Mouse (Mus musculus): ENCODE measurements around the gene Tnfsfm13. TPM values are rescaled to one million over a fixed set of nuclear protein-coding genes. Genes with fewer than 3 reads are reported as not detected.
"Not testable (repeated sequence)": the region's sequence is repeated elsewhere in the genome, so short reads cannot be mapped to it uniquely, and the experiment has no call there.

Gene Tnfsfm13
- polyA plus RNA-seq, 1 experiment from 2014 or later = 1.6 TPM

DNA sequence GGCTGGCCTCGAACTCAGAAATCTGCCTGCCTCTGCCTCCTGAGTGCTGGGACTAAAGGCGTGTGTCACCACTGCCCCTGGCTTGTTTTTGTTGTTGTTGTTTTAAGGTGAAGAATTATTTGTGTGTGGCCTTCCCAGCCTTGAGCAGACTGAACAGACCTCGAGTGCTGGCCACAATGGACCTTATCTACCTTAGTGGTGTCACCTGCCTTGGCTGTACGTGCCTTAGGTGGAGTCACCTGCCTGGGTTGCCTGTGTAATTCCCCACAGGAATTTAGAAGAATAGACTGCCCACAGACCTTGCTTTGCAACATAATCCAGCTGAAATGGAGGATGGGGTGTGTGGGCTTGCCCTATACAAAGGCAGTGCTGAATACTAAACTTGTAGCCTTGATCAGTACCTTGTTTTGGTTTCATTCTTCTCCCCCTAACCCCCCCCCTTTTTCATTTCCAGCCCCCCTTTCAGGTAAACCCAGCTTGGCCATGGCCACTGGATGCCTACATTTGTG, 12.0 kb upstream of the Tnfsfm13 start:
- H3K4me3 ChIP-seq (ENCODE audit: low read length) = no peak overlapping the region
- H3K9ac ChIP-seq (ENCODE audit: low read depth, low read length) = no peak overlapping the region
- no peak overlapping the region for H3K4me2 ChIP-seq (ENCODE audit: low read length)
- ATAC-seq = no peak
- no peaks in the 10 kb centered on the region for H3K27me3 ChIP-seq (replicated peaks; ENCODE audit: control insufficient read depth, insufficient read depth, low read length)
- whole genome bisulfite sequencing = 86% methylated on average over 4 of the region's 4 CpGs
- no peaks in the 10 kb centered on the region for H3K9me3 ChIP-seq (ENCODE audit: control insufficient read depth, low read length)
- H3K36me3 ChIP-seq (ENCODE audit: control insufficient read depth, insufficient read depth, low read length) = no peaks in the 10 kb centered on the region
- H3K27ac ChIP-seq (ENCODE audit: low read depth, low read length) = no peak overlapping the region
- H3K4me1 ChIP-seq (ENCODE audit: control insufficient read depth, insufficient read depth, low read depth, low read length) = no peaks in the 10 kb centered on the region

DNA sequence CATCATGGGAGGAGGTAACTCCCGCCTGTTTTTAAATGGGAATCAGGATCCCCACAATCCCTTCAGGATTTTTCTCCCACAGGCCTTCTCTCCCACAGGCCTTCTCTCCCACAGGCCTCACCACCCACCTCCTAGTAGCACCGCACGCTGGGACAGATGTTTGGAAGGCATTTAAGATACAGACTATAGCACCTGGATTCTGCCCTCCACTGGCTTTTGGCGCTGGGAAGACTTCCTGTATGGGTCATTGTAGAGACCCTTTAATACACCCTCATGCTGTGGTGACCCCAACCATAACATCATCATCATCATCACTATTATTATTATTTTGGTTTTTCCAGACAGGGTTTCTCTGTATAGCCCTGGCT, 11.6 kb upstream of the Tnfsfm13 start:
- Histone ChIP-seq H3K4me2 (ENCODE audit: low read length) (no peak overlapping the region), H3K9me3 (ENCODE audit: control insufficient read depth, low read length) (no peaks in the 10 kb centered on the region), H3K27ac (ENCODE audit: low read depth, low read length) (peak overlapping the region; percentile 40; the same call in 1 of the 2 replicates)

DNA sequence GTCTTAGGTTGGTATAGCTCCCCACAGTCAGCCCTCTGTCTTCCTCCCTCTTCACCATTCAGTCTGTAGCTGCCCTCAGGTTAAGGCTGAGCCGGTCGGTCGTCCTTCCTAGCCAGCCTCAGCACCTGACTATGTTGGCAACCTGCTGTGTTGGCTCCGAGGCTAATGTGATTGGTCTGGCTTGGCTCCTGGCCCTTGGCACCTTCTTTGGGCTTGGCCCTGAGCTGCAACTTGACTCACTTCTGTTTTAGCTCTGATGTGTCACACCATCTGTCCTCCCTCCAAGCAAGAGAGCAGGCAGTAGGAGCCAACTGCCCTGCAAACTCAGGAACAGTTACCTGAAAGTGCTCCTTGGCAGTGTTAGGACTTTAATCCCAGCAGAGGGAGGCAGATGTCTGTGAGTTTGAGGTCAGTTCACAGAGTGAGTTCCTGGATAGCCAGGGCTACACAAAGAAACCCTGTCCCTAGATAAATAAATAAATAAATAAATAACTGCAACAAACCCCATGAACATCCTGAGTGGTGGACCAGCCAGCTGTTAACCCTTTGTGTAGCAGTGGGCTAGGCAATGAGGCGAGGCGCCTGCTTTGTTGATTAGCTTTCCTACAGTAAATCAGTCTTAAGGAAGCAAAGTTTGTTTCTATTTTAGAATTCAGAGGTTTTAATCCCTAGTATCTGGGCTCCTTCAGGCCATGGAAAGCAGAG, 11.0 kb upstream of the Tnfsfm13 start:
- Histone ChIP-seq H3K9ac (ENCODE audit: low read depth, low read length) (no peak overlapping the region), H3K27ac (ENCODE audit: low read depth, low read length) (peak overlapping the region; percentile 40; the same call in 1 of the 2 replicates), H3K4me2 (ENCODE audit: low read length) (no peak overlapping the region), H3K4me3 (ENCODE audit: low read length) (no peak overlapping the region), H3K9me3 (ENCODE audit: control insufficient read depth, low read length) (no peaks in the 10 kb centered on the region), H3K27me3 (replicated peaks; ENCODE audit: control insufficient read depth, insufficient read depth, low read length) (no peaks in the 10 kb centered on the region), H3K4me1 (ENCODE audit: control insufficient read depth, insufficient read depth, low read depth, low read length) (no peaks in the 10 kb centered on the region), H3K36me3 (ENCODE audit: control insufficient read depth, insufficient read depth, low read length) (no peaks in the 10 kb centered on the region)
- ATAC-seq = peak; percentile 76
- WGBS = 46% methylated on average over 6 of the region's 6 CpGs

More for the DNA sequence above, 11.6 kb upstream of the Tnfsfm13 start:
- Histone ChIP-seq H3K36me3 (ENCODE audit: control insufficient read depth, insufficient read depth, low read length) (no peaks in the 10 kb centered on the region), H3K9ac (ENCODE audit: low read depth, low read length) (no peak overlapping the region), H3K4me1 (ENCODE audit: control insufficient read depth, insufficient read depth, low read depth, low read length) (no peaks in the 10 kb centered on the region), H3K4me3 (ENCODE audit: low read length) (no peak overlapping the region), H3K27me3 (replicated peaks; ENCODE audit: control insufficient read depth, insufficient read depth, low read length) (no peaks in the 10 kb centered on the region)
- 91% methylated on average over 4 of the region's 4 CpGs for WGBS
- no peak for ATAC-seq

DNA sequence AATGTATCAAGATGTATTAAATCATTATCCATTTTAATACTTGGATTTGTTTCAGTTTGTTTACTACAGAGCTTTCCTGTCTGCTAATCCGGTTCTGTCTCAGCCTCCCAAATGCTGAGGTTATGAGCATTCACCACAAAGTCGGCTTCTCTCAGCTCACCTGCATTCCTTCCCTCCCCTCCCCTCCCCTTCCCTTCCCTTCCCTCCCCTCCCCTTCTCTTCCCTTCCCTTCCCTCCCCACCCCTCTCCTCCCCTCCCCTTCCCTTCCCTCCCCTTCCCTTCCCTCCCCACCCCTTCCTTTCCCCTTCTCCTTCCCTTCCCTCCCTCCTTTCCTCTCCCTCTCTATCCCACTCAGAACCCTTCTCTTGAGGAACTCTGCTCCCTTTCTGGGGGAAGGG, 8.7 kb upstream of the Tnfsfm13 start:
- no peak for ATAC-seq
- no peak overlapping the region for H3K9ac ChIP-seq (ENCODE audit: low read depth, low read length)
- whole genome bisulfite sequencing = 65% methylated on average over 2 of the region's 2 CpGs

DNA sequence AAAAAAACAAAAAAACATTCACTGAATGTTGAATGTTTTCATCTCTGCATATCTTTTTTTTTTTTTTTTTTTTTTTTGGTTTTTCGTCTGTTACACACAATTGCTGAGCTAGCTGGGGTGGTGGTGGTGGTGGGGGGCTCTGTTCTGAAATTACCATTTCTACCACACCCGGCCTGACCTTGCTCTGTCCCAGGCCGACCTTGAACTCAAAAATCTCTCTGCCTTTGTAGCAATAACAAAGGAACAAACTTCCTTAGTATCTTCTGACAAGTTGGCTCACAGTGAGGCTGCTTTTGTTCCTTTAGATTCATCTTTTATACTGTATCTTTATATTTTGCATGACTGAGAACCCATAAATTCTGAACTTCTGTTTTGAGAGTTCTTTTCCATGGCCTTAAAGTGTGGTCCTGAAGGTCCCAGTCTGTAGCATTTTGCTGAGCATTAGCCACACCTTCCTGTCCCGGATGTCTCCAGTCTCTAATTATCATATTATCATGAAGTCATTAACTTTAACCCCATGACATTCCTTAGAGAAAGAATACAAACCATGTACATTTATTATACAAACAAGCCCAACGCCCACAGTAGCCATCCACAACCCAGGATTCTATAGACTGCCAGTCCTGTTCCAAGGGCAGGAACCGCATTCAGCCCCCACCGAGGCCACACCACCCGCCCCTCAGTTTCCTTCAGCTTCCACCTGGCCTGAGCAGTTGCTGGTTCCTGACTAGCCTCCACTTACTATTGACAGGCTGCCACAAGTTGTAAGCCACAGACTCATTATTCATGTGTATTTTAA, 8.1 kb upstream of the Tnfsfm13 start:
- ATAC-seq = no peak
- H3K4me2 ChIP-seq (ENCODE audit: low read length) = no peak overlapping the region
- no peaks in the 10 kb centered on the region for H3K4me1 ChIP-seq (ENCODE audit: control insufficient read depth, insufficient read depth, low read depth, low read length)
- H3K9me3 ChIP-seq (ENCODE audit: control insufficient read depth, low read length) = no peaks in the 10 kb centered on the region
- H3K27ac ChIP-seq (ENCODE audit: low read depth, low read length) = no peak overlapping the region
- H3K4me3 ChIP-seq (ENCODE audit: low read length) = no peak overlapping the region
- 54% methylated on average over 8 of the region's 8 CpGs for WGBS
- no peaks in the 10 kb centered on the region for H3K27me3 ChIP-seq (replicated peaks; ENCODE audit: control insufficient read depth, insufficient read depth, low read length)
- H3K9ac ChIP-seq (ENCODE audit: low read depth, low read length) = no peak overlapping the region
- H3K36me3 ChIP-seq (ENCODE audit: control insufficient read depth, insufficient read depth, low read length) = no peaks in the 10 kb centered on the region

More for the DNA sequence above, 8.7 kb upstream of the Tnfsfm13 start:
- no peak overlapping the region for H3K4me2 ChIP-seq (ENCODE audit: low read length)
- no peak overlapping the region for H3K27ac ChIP-seq (ENCODE audit: low read depth, low read length)
- no peaks in the 10 kb centered on the region for H3K36me3 ChIP-seq (ENCODE audit: control insufficient read depth, insufficient read depth, low read length)
- no peaks in the 10 kb centered on the region for H3K27me3 ChIP-seq (replicated peaks; ENCODE audit: control insufficient read depth, insufficient read depth, low read length)
- no peak overlapping the region for H3K4me3 ChIP-seq (ENCODE audit: low read length)
- H3K4me1 ChIP-seq (ENCODE audit: control insufficient read depth, insufficient read depth, low read depth, low read length) = no peaks in the 10 kb centered on the region
- H3K9me3 ChIP-seq (ENCODE audit: control insufficient read depth, low read length) = no peaks in the 10 kb centered on the region

DNA sequence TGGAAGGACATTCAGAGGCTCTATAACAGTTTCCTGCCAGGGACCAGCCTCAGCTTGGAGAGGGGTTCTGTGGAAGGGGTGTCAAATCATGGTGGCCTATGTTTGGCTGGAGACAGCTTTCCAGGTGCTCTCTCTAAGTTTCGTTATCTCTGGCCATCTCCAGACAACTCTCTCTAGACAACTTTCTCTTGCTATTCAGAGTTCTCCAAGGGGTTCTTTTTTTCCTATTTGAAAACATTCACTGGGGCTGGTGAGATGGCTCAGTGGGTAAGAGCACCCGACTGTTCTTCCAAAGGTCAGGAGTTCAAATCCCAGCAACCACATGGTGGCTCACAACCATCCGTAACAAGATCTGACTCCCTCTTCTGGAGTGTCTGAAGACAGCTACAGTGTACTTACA, 7.5 kb upstream of the Tnfsfm13 start:
- H3K9ac ChIP-seq (ENCODE audit: low read depth, low read length); H3K36me3 ChIP-seq (ENCODE audit: control insufficient read depth, insufficient read depth, low read length); H3K27ac ChIP-seq (ENCODE audit: low read depth, low read length); H3K27me3 ChIP-seq (replicated peaks; ENCODE audit: control insufficient read depth, insufficient read depth, low read length); H3K4me3 ChIP-seq (ENCODE audit: low read length); H3K4me1 ChIP-seq (ENCODE audit: control insufficient read depth, insufficient read depth, low read depth, low read length); H3K4me2 ChIP-seq (ENCODE audit: low read length); H3K9me3 ChIP-seq (ENCODE audit: control insufficient read depth, low read length); ATAC-seq: not testable (repeated sequence)
- 57% methylated on average over 2 of the region's 3 CpGs for WGBS

DNA sequence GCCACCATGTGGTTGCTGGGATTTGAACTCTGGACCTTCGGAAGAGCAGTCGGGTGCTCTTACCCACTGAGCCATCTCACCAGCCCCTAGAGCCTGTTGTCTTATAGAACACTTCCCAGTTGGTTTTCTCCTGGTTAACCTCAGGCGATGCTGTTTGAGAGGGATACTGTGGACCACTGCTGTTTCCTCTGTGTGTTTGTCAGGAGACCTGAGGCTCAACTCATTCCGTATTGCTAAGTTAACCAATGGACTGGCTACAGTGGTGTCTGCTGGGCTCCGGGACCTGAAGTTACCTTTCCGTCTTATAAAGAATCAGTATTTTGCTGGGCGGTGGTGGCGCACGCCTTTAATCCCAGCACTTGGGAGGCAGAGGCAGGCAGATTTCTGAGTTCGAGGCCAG, 7.0 kb upstream of the Tnfsfm13 start:
- not testable (repeated sequence) for H3K9me3 ChIP-seq (ENCODE audit: control insufficient read depth, low read length); ATAC-seq; H3K4me1 ChIP-seq (ENCODE audit: control insufficient read depth, insufficient read depth, low read depth, low read length); H3K9ac ChIP-seq (ENCODE audit: low read depth, low read length); H3K27me3 ChIP-seq (replicated peaks; ENCODE audit: control insufficient read depth, insufficient read depth, low read length); H3K4me2 ChIP-seq (ENCODE audit: low read length); H3K36me3 ChIP-seq (ENCODE audit: control insufficient read depth, insufficient read depth, low read length); H3K27ac ChIP-seq (ENCODE audit: low read depth, low read length); H3K4me3 ChIP-seq (ENCODE audit: low read length)
- WGBS = 94% methylated on average over 10 of the region's 10 CpGs

DNA sequence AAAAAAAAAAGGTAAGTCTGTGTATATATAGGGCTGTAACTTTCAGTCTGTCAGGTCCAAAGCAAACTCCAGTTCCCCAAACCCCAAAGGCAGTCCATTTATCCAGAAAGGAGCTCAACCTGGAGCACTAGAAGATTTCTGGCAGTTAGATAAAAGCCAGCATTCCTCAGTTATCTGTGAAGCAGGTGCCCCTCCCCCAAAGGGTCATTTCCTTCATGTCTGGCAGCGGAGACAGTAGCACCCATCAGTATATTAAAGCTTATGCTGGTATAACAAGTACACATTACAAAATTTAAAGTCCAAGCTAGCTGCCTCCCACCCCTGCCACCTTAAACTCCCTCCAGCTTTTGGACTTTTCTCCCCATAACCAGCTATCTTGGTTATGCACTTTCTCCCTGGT, 3.7 kb upstream of the Tnfsfm13 start:
- H3K27me3 ChIP-seq (replicated peaks; ENCODE audit: control insufficient read depth, insufficient read depth, low read length) = no peaks in the 10 kb centered on the region
- H3K27ac ChIP-seq (ENCODE audit: low read depth, low read length) = no peak overlapping the region
- H3K36me3 ChIP-seq (ENCODE audit: control insufficient read depth, insufficient read depth, low read length) = no peaks in the 10 kb centered on the region
- H3K4me2 ChIP-seq (ENCODE audit: low read length) = no peak overlapping the region
- H3K4me3 ChIP-seq (ENCODE audit: low read length) = no peak overlapping the region
- 86% methylated on average over 1 of the region's 1 CpGs for WGBS
- peaks cover 11% of the 10 kb centered on the region for H3K4me1 ChIP-seq (ENCODE audit: control insufficient read depth, insufficient read depth, low read depth, low read length)
- no peak overlapping the region for H3K9ac ChIP-seq (ENCODE audit: low read depth, low read length)
- no peak for ATAC-seq
- H3K9me3 ChIP-seq (ENCODE audit: control insufficient read depth, low read length) = no peaks in the 10 kb centered on the region

DNA sequence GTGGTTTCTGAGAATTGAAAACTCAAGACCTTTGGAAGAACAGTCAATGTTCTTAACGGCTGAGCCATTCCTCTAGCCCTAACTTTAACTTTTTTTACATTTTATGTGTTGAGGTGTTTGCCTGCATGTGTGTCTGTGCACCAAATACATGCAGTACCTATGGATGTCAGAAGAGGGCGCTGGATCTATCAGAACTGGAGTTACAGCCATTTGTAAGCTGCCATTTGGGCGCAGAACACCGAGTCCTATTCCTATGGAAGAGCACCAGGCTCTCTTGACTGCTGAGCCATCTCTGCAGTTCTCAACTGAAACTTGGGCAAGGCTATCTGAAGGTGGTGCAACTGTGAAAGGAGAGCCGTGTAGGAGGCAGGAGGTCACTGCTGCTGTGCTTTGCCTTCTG, 2.7 kb upstream of the Tnfsfm13 start:
- H3K27ac ChIP-seq (ENCODE audit: low read depth, low read length) = no peak overlapping the region
- H3K4me2 ChIP-seq (ENCODE audit: low read length) = no peak overlapping the region
- no peaks in the 10 kb centered on the region; the same call in 1 of the 2 replicates for H3K27me3 ChIP-seq (replicated peaks; ENCODE audit: control insufficient read depth, insufficient read depth, low read length)
- H3K4me1 ChIP-seq (ENCODE audit: control insufficient read depth, insufficient read depth, low read depth, low read length) = peaks cover 11% of the 10 kb centered on the region
- H3K9ac ChIP-seq (ENCODE audit: low read depth, low read length) = no peak overlapping the region
- no peaks in the 10 kb centered on the region for H3K9me3 ChIP-seq (ENCODE audit: control insufficient read depth, low read length)
- 70% methylated on average over 5 of the region's 5 CpGs for WGBS
- ATAC-seq = no peak
- no peak overlapping the region for H3K4me3 ChIP-seq (ENCODE audit: low read length)
- H3K36me3 ChIP-seq (ENCODE audit: control insufficient read depth, insufficient read depth, low read length) = no peaks in the 10 kb centered on the region
